Mouse (Mus musculus) liver, adult 2 months (tissue): Measurements from ENCODE around the gene Col5a2. TPM values are rescaled to one million over a fixed set of nuclear protein-coding genes. Genes with fewer than 3 reads are reported as not detected.
"Not testable (repeated sequence)": the region's sequence is repeated elsewhere in the genome, so short reads cannot be mapped to it uniquely, and the experiment has no call there.

Experiments
- DNase-seq: peaks from one replicate; pipeline ENCODE4 v3.0.0-alpha.2; 2011; ENCODE audit warnings: low read depth, low spot score; ENCODE audit errors: extremely low read depth
- H3K27ac ChIP-seq: fragments of 200-500 bp; replicated peaks from 2 replicates; pipeline ENCODE4 v1.5.1; 2012; ENCODE audit warnings: low read depth, mild to moderate bottlenecking, control low read depth, inconsistent platforms, low read length; ENCODE audit not compliant: insufficient read depth
- H3K27me3 ChIP-seq: fragments of 200-500 bp; 2 replicates; pipeline ENCODE4 v1.6.1; 2012; ENCODE audit warnings: mild to moderate bottlenecking, moderate library complexity, low read length, inconsistent platforms; ENCODE audit not compliant: control insufficient read depth, insufficient read depth
- H3K36me3 ChIP-seq: fragments of 200-500 bp; 2 replicates; pipeline ENCODE4 v1.6.1; 2012; ENCODE audit warnings: low read length, inconsistent platforms; ENCODE audit not compliant: control insufficient read depth, insufficient read depth
- H3K4me1 ChIP-seq: fragments of 200-500 bp; 2 replicates; pipeline ENCODE4 v1.6.1; 2011; ENCODE audit warnings: low read length; ENCODE audit not compliant: control insufficient read depth, insufficient read depth
- H3K4me3 ChIP-seq: fragments of 200-500 bp; 2 replicates; pipeline ENCODE4 v1.5.1; 2011; ENCODE audit warnings: low read depth, mild to moderate bottlenecking, control low read depth, low read length, moderate library complexity; ENCODE audit not compliant: insufficient read depth
- H3K79me2 ChIP-seq: fragments of 200-500 bp; 2 replicates; pipeline ENCODE4 v1.6.1; 2012; ENCODE audit warnings: inconsistent platforms, mild to moderate bottlenecking, low read length, moderate library complexity; ENCODE audit not compliant: control insufficient read depth, insufficient read depth
- H3K9ac ChIP-seq: fragments of 200-500 bp; 2 replicates; pipeline ENCODE4 v1.6.1; 2012; ENCODE audit warnings: low read depth, mild to moderate bottlenecking, control low read depth, inconsistent platforms, low read length
- CTCF ChIP-seq: fragments of 200-500 bp; IDR thresholded peaks from 2 replicates; pipeline ENCODE4 v1.5.1; 2011; ENCODE audit warnings: low read depth, low read length, control low read depth
- POLR2A ChIP-seq: fragments of 200-500 bp; IDR thresholded peaks from 2 replicates; pipeline ENCODE4 v1.6.1; 2011; ENCODE audit warnings: low read length, control low read depth; ENCODE audit not compliant: insufficient read depth; ENCODE audit errors: extremely low read depth
- WGBS: fragments of 180-500 bp; shearing (Covaris S2); methylation state at CpG from one replicate; pipeline ENCODE4 v1.1.7; 2018; 5-methylcytosine and 5-hydroxymethylcytosine counted together
- polyA plus RNA-seq: library from polyadenylated mRNA; depleted of rRNA; stranded (reverse); fragments of >200 nt; gene quantifications from 2 replicates; pipeline ENCODE4 v1.2.3, GENCODE M21; 2012; rRNA removed
- total RNA-seq: library from RNA; depleted of rRNA; stranded (reverse); fragments of >200 nt; gene quantifications from 2 replicates; pipeline ENCODE4 v1.2.3, GENCODE M21; 2014; rRNA removed

Gene Col5a2
- total RNA-seq (2.0 and 2.6 TPM in 2 replicates), polyA plus RNA-seq (0.50 and 0.70 TPM in 2 replicates)

DNA sequence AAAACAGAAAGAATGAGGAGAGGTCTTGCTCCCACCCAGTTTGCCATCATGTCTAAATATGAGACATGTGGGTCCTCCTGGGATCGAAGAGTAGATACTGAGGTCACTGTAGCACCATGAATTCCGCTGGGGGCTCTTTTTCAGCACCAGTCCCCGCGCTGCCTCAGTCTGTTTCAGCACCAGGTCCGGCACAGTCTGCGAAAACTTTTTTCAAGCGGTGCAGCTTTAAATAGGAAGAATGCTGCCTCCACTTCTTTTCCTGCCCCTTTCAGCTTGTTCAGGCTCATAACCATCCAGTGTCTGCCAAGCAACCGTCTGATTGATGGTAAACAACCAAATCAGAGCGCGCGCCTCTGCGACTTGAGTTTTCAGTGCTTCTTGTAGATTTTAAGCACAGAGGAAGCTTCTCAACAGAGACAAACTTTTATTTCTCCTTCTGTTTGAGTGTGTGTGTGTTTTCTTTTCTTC is at the start of gene Col5a2:
Gene Col5a2 (minus strand): TSS at position 418 of the 468 bp plus-strand sequence.
- Histone ChIP-seq H3K79me2 (no peaks in the 10 kb centered on the region), H3K4me1 (no peaks in the 10 kb centered on the region), H3K4me3 (peak within 1 kb of the TSS; percentile 50), H3K27ac (no peak within 1 kb of the TSS), H3K36me3 (no peaks in the 10 kb centered on the region), H3K9ac (0 out of 2 replicates have a peak within 1 kb of the TSS, but pooled peaks have one; percentile 29), H3K27me3 (peaks cover 2% of the 10 kb centered on the region; the same call in 1 of the 2 replicates)
- 39% methylated on average over 12 of the region's 12 CpGs for WGBS
- TF ChIP-seq CTCF, result no peak
- no peak for TF ChIP-seq POLR2A
- peak; percentile 14 for DNase-seq

DNA sequence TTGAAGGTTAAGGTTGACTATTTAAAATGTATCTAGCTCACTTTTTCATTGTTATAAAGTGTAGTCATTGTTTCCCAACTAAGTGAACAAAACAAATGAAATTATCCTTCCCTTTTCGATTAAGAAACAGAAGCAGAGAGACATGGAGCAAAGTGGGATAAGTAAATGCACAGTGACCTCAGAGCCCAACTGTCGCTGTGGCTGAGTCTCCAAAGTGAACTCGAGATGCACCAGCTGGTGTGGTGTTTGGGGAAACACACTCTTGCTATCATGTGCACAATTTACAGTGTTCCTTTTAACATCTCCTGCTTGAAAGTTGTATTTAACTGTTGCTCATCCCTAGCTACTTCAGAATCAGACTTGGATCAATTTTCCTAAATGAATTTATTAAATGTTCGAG is 47.4 kb upstream of the Col5a2 start:
- Histone ChIP-seq H3K27me3 (no peaks in the 10 kb centered on the region), H3K4me1 (no peaks in the 10 kb centered on the region), H3K79me2 (no peaks in the 10 kb centered on the region), H3K36me3 (no peaks in the 10 kb centered on the region), H3K9ac (no peak overlapping the region), H3K4me3 (no peak overlapping the region), H3K27ac (no peak overlapping the region)
- TF ChIP-seq POLR2A (no peak), CTCF (no peak)
- WGBS, result 69% methylated on average over 4 of the region's 4 CpGs
- DNase-seq, result no peak

- DNase-seq, result peak; percentile 46
- no peak overlapping the region for H3K9ac ChIP-seq
- H3K4me1 ChIP-seq, result no peaks in the 10 kb centered on the region
- no peak overlapping the region for H3K4me3 ChIP-seq
- TF ChIP-seq CTCF (no peak), POLR2A (no peak)
- 42% methylated on average over 1 of the region's 1 CpGs for WGBS
- no peaks in the 10 kb centered on the region for H3K36me3 ChIP-seq
- no peak overlapping the region for H3K27ac ChIP-seq
- no peaks in the 10 kb centered on the region for H3K79me2 ChIP-seq
- no peaks in the 10 kb centered on the region for H3K27me3 ChIP-seq
Observed at GRCm38 (mm10) chr1:45541888-45542287, 38.8 kb upstream of the Col5a2 start.

- TF ChIP-seq CTCF (no peak), POLR2A (no peak)
- no peak overlapping the region for H3K4me3 ChIP-seq
Observed at GRCm38 (mm10) chr1:45541161-45541560, 38.1 kb upstream of the Col5a2 start.

GRCm38 (mm10) chr1:45531486-45531885 is 28.4 kb upstream of the Col5a2 start:
- Histone ChIP-seq H3K79me2 (no peaks in the 10 kb centered on the region), H3K36me3 (no peaks in the 10 kb centered on the region), H3K27ac (no peak overlapping the region), H3K27me3 (no peaks in the 10 kb centered on the region), H3K4me1 (no peaks in the 10 kb centered on the region), H3K4me3 (no peak overlapping the region), H3K9ac (no peak overlapping the region)
- 86% methylated on average over 2 of the region's 2 CpGs for WGBS
- DNase-seq, result no peak
- no peak for TF ChIP-seq CTCF
- no peak for TF ChIP-seq POLR2A

More at GRCm38 (mm10) chr1:45541161-45541560, 38.1 kb upstream of the Col5a2 start:
- Histone ChIP-seq H3K9ac (no peak overlapping the region), H3K36me3 (no peaks in the 10 kb centered on the region), H3K27me3 (no peaks in the 10 kb centered on the region), H3K79me2 (no peaks in the 10 kb centered on the region), H3K27ac (no peak overlapping the region), H3K4me1 (no peaks in the 10 kb centered on the region)
- WGBS, result 79% methylated on average over 2 of the region's 2 CpGs
- DNase-seq, result no peak

GRCm38 (mm10) chr1:45527476-45527875 is 24.4 kb upstream of the Col5a2 start:
- not testable (repeated sequence) for H3K9ac ChIP-seq, H3K4me3 ChIP-seq, H3K79me2 ChIP-seq, H3K27me3 ChIP-seq, H3K4me1 ChIP-seq, H3K36me3 ChIP-seq, DNase-seq, H3K27ac ChIP-seq

- no peak overlapping the region for H3K4me3 ChIP-seq
- no peaks in the 10 kb centered on the region for H3K79me2 ChIP-seq
- TF ChIP-seq CTCF, result no peak
- no peak for TF ChIP-seq POLR2A
- H3K27me3 ChIP-seq, result no peaks in the 10 kb centered on the region
- no peak for DNase-seq
- H3K36me3 ChIP-seq, result no peaks in the 10 kb centered on the region
- H3K9ac ChIP-seq, result no peak overlapping the region
- H3K4me1 ChIP-seq, result no peaks in the 10 kb centered on the region
- 76% methylated on average over 3 of the region's 3 CpGs for WGBS
- H3K27ac ChIP-seq, result no peak overlapping the region
Observed at GRCm38 (mm10) chr1:45523601-45524000, 20.5 kb upstream of the Col5a2 start.
